Mouse (Mus musculus): Measurements from ENCODE around the gene Kbtbd7. TPM values are rescaled to one million over a fixed set of nuclear protein-coding genes. Genes with fewer than 3 reads are reported as not detected.
"Not testable (repeated sequence)": the region's sequence is repeated elsewhere in the genome, so short reads cannot be mapped to it uniquely, and the experiment has no call there.

Kbtbd7 gene
- total RNA-seq, 2 experiments from 2014 or later: 8.6 to 9.2 TPM

GRCm38 (mm10) chr14:79445055-79445620 lies 18.8 kb downstream of the Kbtbd7 start:
- no peak for DNase-seq

GRCm38 (mm10) chr14:79451681-79452590 lies 25.6 kb downstream of the Kbtbd7 start, which contains the start of gene Kbtbd6:
Gene Kbtbd6 (plus strand): TSS chr14:79451835.
- peak; percentile 60 for DNase-seq

- DNase-seq: not testable (repeated sequence)
Measured at GRCm38 (mm10) chr14:79452591-79452934, 26.3 kb downstream of the Kbtbd7 start.

- no peak for DNase-seq
Measured at GRCm38 (mm10) chr14:79460401-79460800, 34.1 kb downstream of the Kbtbd7 start.

GRCm38 (mm10) chr14:79460988-79461387 lies 34.7 kb downstream of the Kbtbd7 start:
- DNase-seq: no peak

- no peak for DNase-seq
Measured at GRCm38 (mm10) chr14:79465623-79466022, 39.3 kb downstream of the Kbtbd7 start.

GRCm38 (mm10) chr14:79467621-79468020 lies 41.3 kb downstream of the Kbtbd7 start:
- peak; percentile 65 for DNase-seq

GRCm38 (mm10) chr14:79473384-79473783 lies 47.1 kb downstream of the Kbtbd7 start:
- no peak for DNase-seq

Other genes starting within 250 kb of the Kbtbd7 start
- gene Zfp957, start 179.1 kb upstream of the Kbtbd7 start, total RNA-seq (2021): not detected
- gene Rgcc, start 124.9 kb upstream of the Kbtbd7 start, total RNA-seq (2021): 10 to 100 TPM; 23.7 to 27.0 TPM
- 10 to 100 TPM; 15.5 to 21.0 TPM for gene Naa16, start 35.7 kb upstream of the Kbtbd7 start, total RNA-seq (2021)
- gene Mtrf1, start 28.7 kb upstream of the Kbtbd7 start, total RNA-seq (2021): 1 to 10 TPM; 4.7 to 6.9 TPM
- gene Kbtbd6, start 25.3 kb downstream of the Kbtbd7 start, total RNA-seq (2021): under 1 TPM; 0.38 to 0.45 TPM
- gene Elf1, start 54.7 kb downstream of the Kbtbd7 start, total RNA-seq (2021): 10 to 100 TPM in 1 of 2 experiments, 1 to 10 TPM in 1; 8.7 to 11.3 TPM
- 10 to 100 TPM; 25.1 to 26.9 TPM for gene Wbp4, start 55.0 kb downstream of the Kbtbd7 start, total RNA-seq (2021)
- 10 to 100 TPM; 66.2 to 71.1 TPM for gene Sugt1, start 161.2 kb downstream of the Kbtbd7 start, total RNA-seq (2021)
- gene Cnmd, start 235.7 kb downstream of the Kbtbd7 start, total RNA-seq (2021): 1 to 10 TPM; 1.2 to 3.0 TPM

Data from gastrocnemius, postnatal 10 days (tissue).